Mouse (Mus musculus) embryonic facial prominence, embryonic 11.5 days (tissue): ENCODE results near the gene Bace2. TPM values are rescaled to one million over a fixed set of nuclear protein-coding genes. Genes with fewer than 3 reads are reported as not detected.

ENCODE experiments used
- ATAC-seq: fragments of 200-750 bp; cut with Nextera tagmentation; replicated peaks from 2 replicates; pipeline ENCODE4 v1.8.0; 2017; ENCODE audit warnings: low read depth; ENCODE audit not compliant: insufficient number of reproducible peaks, low FRiP score, low TSS enrichment
- DNase-seq: peaks from one replicate; pipeline ENCODE4 v3.0.0-alpha.2; 2015; ENCODE audit warnings: low spot score
- H3K27ac ChIP-seq: fragments of 300-500 bp; sonication (generic); replicated peaks from 2 replicates; pipeline ENCODE4 v1.5.1; 2014; ENCODE audit warnings: mild to moderate bottlenecking, low read depth, low read length, control low read depth
- H3K27me3 ChIP-seq: fragments of 300-500 bp; sonication (generic); 2 replicates; pipeline ENCODE4 v1.6.1; 2014; ENCODE audit warnings: mild to moderate bottlenecking, low read length, moderate library complexity, mixed read lengths; ENCODE audit not compliant: control insufficient read depth, insufficient read depth
- H3K36me3 ChIP-seq: fragments of 300-500 bp; sonication (generic); replicated peaks from 2 replicates; pipeline ENCODE4 v1.6.1; 2014; ENCODE audit warnings: low read depth, mild to moderate bottlenecking, low read length, moderate library complexity, mixed read lengths; ENCODE audit not compliant: control insufficient read depth, insufficient read depth
- H3K4me1 ChIP-seq: fragments of 300-500 bp; sonication (generic); 2 replicates; pipeline ENCODE4 v1.6.1; 2014; ENCODE audit warnings: low read length, mixed read lengths; ENCODE audit not compliant: control insufficient read depth, insufficient read depth
- H3K4me2 ChIP-seq: fragments of 300-500 bp; sonication (generic); 2 replicates; pipeline ENCODE4 v1.6.1; 2014; ENCODE audit warnings: low read depth, mild to moderate bottlenecking, control low read depth, low read length, moderate library complexity
- H3K4me3 ChIP-seq: fragments of 300-500 bp; sonication (generic); 2 replicates; pipeline ENCODE4 v1.5.1; 2014; ENCODE audit warnings: low read depth, low read length, control low read depth
- H3K9ac ChIP-seq: fragments of 300-500 bp; sonication (generic); replicated peaks from 2 replicates; pipeline ENCODE4 v1.6.1; 2014; ENCODE audit warnings: mild to moderate bottlenecking, control low read depth, low read length
- H3K9me3 ChIP-seq: fragments of 300-500 bp; sonication (generic); replicated peaks from 2 replicates; pipeline ENCODE4 v1.6.1; 2016; ENCODE audit warnings: mild to moderate bottlenecking, low read length, inconsistent platforms, mixed read lengths; ENCODE audit not compliant: control insufficient read depth
- WGBS: fragments of 180-500 bp; shearing (Covaris S2); extraction: QIAGEN DNeasy Blood & Tissue Kit; methylation state at CpG from one replicate; pipeline ENCODE4 v1.1.7; 2014; 5-methylcytosine and 5-hydroxymethylcytosine counted together
- polyA plus RNA-seq: library from polyadenylated mRNA; unstranded; fragments of >200 nt; fragmentation: Nextera tagmentation; extraction: Ambion mirVana; gene quantifications from 2 replicates; pipeline ENCODE4 v1.2.1, GENCODE M21; 2014

Gene Bace2
- polyA plus RNA-seq, 1 experiment from 2014 or later, result 3.7 TPM

- WGBS, result 35% methylated on average over 1 of the region's 1 CpGs
- no peak overlapping the region for H3K27ac ChIP-seq
- no peak for ATAC-seq
- H3K9ac ChIP-seq, result no peak overlapping the region
- H3K9me3 ChIP-seq, result no peaks in the 10 kb centered on the region
- DNase-seq, result no peak
- no peaks in the 10 kb centered on the region for H3K4me1 ChIP-seq
- no peaks in the 10 kb centered on the region for H3K36me3 ChIP-seq
- H3K27me3 ChIP-seq, result no peaks in the 10 kb centered on the region
- H3K4me2 ChIP-seq, result no peak overlapping the region
- no peak overlapping the region for H3K4me3 ChIP-seq
These were observed 81.0 kb downstream of the Bace2 start for GRCm38 (mm10) chr16:97437448-97438056.

- Histone ChIP-seq H3K9ac (no peak overlapping the region), H3K27me3 (no peaks in the 10 kb centered on the region), H3K9me3 (no peaks in the 10 kb centered on the region), H3K4me1 (no peaks in the 10 kb centered on the region), H3K36me3 (no peaks in the 10 kb centered on the region), H3K4me2 (no peak overlapping the region), H3K27ac (no peak overlapping the region), H3K4me3 (no peak overlapping the region)
- no peak for ATAC-seq
- WGBS, result 75% methylated on average over 3 of the region's 3 CpGs
- DNase-seq, result no peak
These were observed 81.6 kb downstream of the Bace2 start for GRCm38 (mm10) chr16:97438191-97438590.

- Histone ChIP-seq H3K36me3 (no peaks in the 10 kb centered on the region), H3K4me1 (no peaks in the 10 kb centered on the region), H3K9me3 (no peaks in the 10 kb centered on the region), H3K9ac (no peak overlapping the region), H3K4me3 (no peak overlapping the region), H3K27me3 (no peaks in the 10 kb centered on the region), H3K4me2 (no peak overlapping the region), H3K27ac (no peak overlapping the region)
- 85% methylated on average over 9 of the region's 9 CpGs for WGBS
- no peak for ATAC-seq
- no peak for DNase-seq
These were observed 85.4 kb downstream of the Bace2 start for GRCm38 (mm10) chr16:97441967-97442366.

GRCm38 (mm10) chr16:97443670-97444263 lies 87.2 kb downstream of the Bace2 start:
- 52% methylated on average over 14 of the region's 14 CpGs for WGBS
- Histone ChIP-seq H3K4me3 (no peak overlapping the region), H3K27ac (no peak overlapping the region), H3K4me1 (no peaks in the 10 kb centered on the region), H3K27me3 (no peaks in the 10 kb centered on the region), H3K9ac (no peak overlapping the region), H3K9me3 (no peaks in the 10 kb centered on the region), H3K36me3 (no peaks in the 10 kb centered on the region), H3K4me2 (no peak overlapping the region)
- ATAC-seq (peak; percentile 70; the same call in 1 of the 2 replicates), DNase-seq (peak; percentile 84)

GRCm38 (mm10) chr16:97447386-97447785 lies 90.8 kb downstream of the Bace2 start:
- DNase-seq, result no peak
- ATAC-seq, result no peak
- no peaks in the 10 kb centered on the region for H3K36me3 ChIP-seq
- no peak overlapping the region for H3K9ac ChIP-seq
- H3K4me3 ChIP-seq, result no peak overlapping the region
- H3K9me3 ChIP-seq, result no peaks in the 10 kb centered on the region
- no peak overlapping the region for H3K4me2 ChIP-seq
- H3K27ac ChIP-seq, result no peak overlapping the region
- H3K4me1 ChIP-seq, result no peaks in the 10 kb centered on the region
- no peaks in the 10 kb centered on the region for H3K27me3 ChIP-seq

GRCm38 (mm10) chr16:97459831-97460230 lies 103.3 kb downstream of the Bace2 start:
- no peak for DNase-seq
- H3K9me3 ChIP-seq, result no peaks in the 10 kb centered on the region
- H3K27ac ChIP-seq, result no peak overlapping the region
- no peak for ATAC-seq
- no peaks in the 10 kb centered on the region for H3K27me3 ChIP-seq
- no peaks in the 10 kb centered on the region for H3K4me1 ChIP-seq
- no peaks in the 10 kb centered on the region for H3K36me3 ChIP-seq
- no peak overlapping the region for H3K4me2 ChIP-seq
- H3K9ac ChIP-seq, result no peak overlapping the region
- H3K4me3 ChIP-seq, result no peak overlapping the region
- 86% methylated on average over 1 of the region's 1 CpGs for WGBS

GRCm38 (mm10) chr16:97461271-97461670 lies 104.7 kb downstream of the Bace2 start:
- 63% methylated on average over 2 of the region's 2 CpGs for WGBS
- no peaks in the 10 kb centered on the region for H3K27me3 ChIP-seq
- H3K36me3 ChIP-seq, result no peaks in the 10 kb centered on the region
- H3K4me2 ChIP-seq, result no peak overlapping the region
- no peaks in the 10 kb centered on the region for H3K9me3 ChIP-seq
- ATAC-seq (no peak), DNase-seq (no peak)
- H3K9ac ChIP-seq, result no peak overlapping the region
- H3K4me1 ChIP-seq, result no peaks in the 10 kb centered on the region
- H3K27ac ChIP-seq, result no peak overlapping the region
- no peak overlapping the region for H3K4me3 ChIP-seq

GRCm38 (mm10) chr16:97462481-97463181 lies 106.1 kb downstream of the Bace2 start, which contains the start of gene Mx1:
Mx1 (minus strand) TSS chr16:97462907.
- 28% methylated on average over 4 of the region's 4 CpGs for WGBS
- H3K27me3 ChIP-seq, result no peaks in the 10 kb centered on the region
- DNase-seq (peak; percentile 40), ATAC-seq (0 out of 2 replicates have a peak, but pooled peaks have one; percentile 14)
- H3K36me3 ChIP-seq, result no peaks in the 10 kb centered on the region
- H3K4me3 ChIP-seq, result no peak within 1 kb of the TSS
- H3K4me1 ChIP-seq, result no peaks in the 10 kb centered on the region
- H3K9ac ChIP-seq, result no peak within 1 kb of the TSS
- H3K27ac ChIP-seq, result no peak within 1 kb of the TSS
- H3K4me2 ChIP-seq, result no peak within 1 kb of the TSS
- H3K9me3 ChIP-seq, result no peaks in the 10 kb centered on the region
